Mouse (Mus musculus) heart, embryonic 12.5 days (tissue): ENCODE measurements around the gene Spen. TPM values are rescaled to one million over a fixed set of nuclear protein-coding genes. Genes with fewer than 3 reads are reported as not detected.

Experiments used
- ATAC-seq: fragments of 200-750 bp; cut with Nextera tagmentation; 2 replicates; pipeline ENCODE4 v1.8.0; 2017; ENCODE audit warnings: moderate TSS enrichment, moderate library complexity; ENCODE audit not compliant: insufficient number of reproducible peaks, low FRiP score
- H3K27ac ChIP-seq: fragments of 300-500 bp; sonication (generic); 2 replicates; pipeline ENCODE4 v1.5.1; 2016; ENCODE audit warnings: mild to moderate bottlenecking, moderate library complexity; ENCODE audit not compliant: poor library complexity, severe bottlenecking
- H3K27me3 ChIP-seq: fragments of 300-500 bp; sonication (generic); replicated peaks from 2 replicates; pipeline ENCODE4 v1.6.1; 2016; ENCODE audit warnings: mild to moderate bottlenecking, moderate library complexity
- H3K36me3 ChIP-seq: fragments of 300-500 bp; sonication (generic); 2 replicates; pipeline ENCODE4 v1.6.1; 2016; ENCODE audit warnings: mild to moderate bottlenecking, moderate library complexity
- H3K4me1 ChIP-seq: fragments of 300-500 bp; sonication (generic); replicated peaks from 2 replicates; pipeline ENCODE4 v1.6.1; 2016; ENCODE audit warnings: mild to moderate bottlenecking
- H3K4me2 ChIP-seq: fragments of 300-500 bp; sonication (generic); 2 replicates; pipeline ENCODE4 v1.6.1; 2016; ENCODE audit warnings: mild to moderate bottlenecking, moderate library complexity
- H3K4me3 ChIP-seq: fragments of 300-500 bp; sonication (generic); 2 replicates; pipeline ENCODE4 v1.5.1; 2016; ENCODE audit warnings: mild to moderate bottlenecking
- H3K9ac ChIP-seq: fragments of 300-500 bp; sonication (generic); 2 replicates; pipeline ENCODE4 v1.6.1; 2016; ENCODE audit warnings: mild to moderate bottlenecking, moderate library complexity
- H3K9me3 ChIP-seq: fragments of 300-500 bp; sonication (generic); replicated peaks from 2 replicates; pipeline ENCODE4 v1.6.1; 2016; ENCODE audit warnings: mild to moderate bottlenecking, moderate library complexity
- WGBS: fragments of 180-500 bp; shearing (Covaris S2); methylation state at CpG from one replicate; pipeline ENCODE4 v1.1.7; 2016; 5-methylcytosine and 5-hydroxymethylcytosine counted together
- polyA plus RNA-seq: library from polyadenylated mRNA; unstranded; fragments of >200 nt; fragmentation: Nextera tagmentation; extraction: Ambion mirVana; gene quantifications from 2 replicates; pipeline ENCODE4 v1.2.1, GENCODE M21; 2016

The Spen gene
- polyA plus RNA-seq, 1 experiment from 2014 or later = 9.1 TPM

DNA sequence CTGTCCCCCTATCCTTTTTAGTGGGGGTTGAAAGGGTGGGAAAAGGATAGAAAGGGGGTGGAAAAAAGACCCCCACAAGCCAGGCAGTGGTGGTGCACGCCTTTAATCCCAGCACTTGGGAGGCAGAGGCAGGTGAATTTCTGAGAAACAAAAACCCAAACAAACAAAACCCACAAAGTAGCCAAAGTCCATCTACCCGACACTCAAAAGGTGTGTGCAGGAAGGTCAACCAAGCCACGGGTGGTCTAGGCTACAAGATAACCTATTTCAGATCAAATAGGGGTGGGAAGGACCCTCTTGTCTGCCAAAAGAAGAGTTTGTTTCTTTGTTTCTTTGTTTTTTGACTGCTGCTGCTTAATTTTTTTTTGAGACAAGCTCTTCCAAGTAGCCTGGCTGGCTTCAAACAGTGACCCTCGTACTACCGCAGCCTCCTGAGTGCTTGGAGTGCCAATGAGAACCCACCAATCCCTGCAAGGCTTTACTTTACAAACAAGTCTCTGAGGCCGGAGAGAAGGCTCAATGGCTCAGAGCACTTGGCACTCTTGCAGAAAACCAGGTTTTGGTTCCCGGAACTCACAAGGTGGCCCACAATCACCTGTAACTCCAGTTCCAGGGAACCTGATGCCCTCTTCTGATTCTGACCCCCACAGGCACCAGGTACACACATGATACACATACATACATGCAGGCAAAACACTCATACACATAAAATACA is 11.3 kb downstream of the Spen start:
- Histone ChIP-seq H3K4me2 (no peak overlapping the region), H3K27me3 (no peaks in the 10 kb centered on the region), H3K4me1 (peaks cover 66% of the 10 kb centered on the region), H3K36me3 (peaks cover 6% of the 10 kb centered on the region), H3K4me3 (no peak overlapping the region), H3K9ac (no peak overlapping the region), H3K27ac (no peak overlapping the region), H3K9me3 (0 out of 2 replicates have a peak, but pooled peaks cover 3% of the 10 kb centered on the region)
- ATAC-seq = no peak
- WGBS = 51% methylated on average over 7 of the region's 7 CpGs

DNA sequence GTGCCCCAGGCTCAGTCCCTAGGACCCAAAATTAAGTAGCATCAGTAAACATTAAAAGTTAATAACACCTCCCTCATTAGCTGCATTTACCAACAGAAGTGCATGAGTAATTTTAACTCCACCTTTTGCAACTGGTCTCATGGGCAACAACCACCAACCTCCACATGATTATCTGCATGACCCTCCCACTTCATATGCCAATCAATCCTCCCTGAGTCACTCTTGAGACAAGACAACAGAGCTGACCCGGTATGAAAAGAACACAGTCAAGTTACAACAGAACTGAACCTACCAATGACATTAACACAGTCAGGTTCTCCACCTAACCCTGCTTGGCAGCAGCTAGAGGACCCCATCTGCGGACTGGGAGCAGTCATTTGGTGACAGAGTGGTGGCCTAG is 12.5 kb downstream of the Spen start:
- H3K27me3 ChIP-seq = no peaks in the 10 kb centered on the region
- H3K4me2 ChIP-seq = no peak overlapping the region

DNA sequence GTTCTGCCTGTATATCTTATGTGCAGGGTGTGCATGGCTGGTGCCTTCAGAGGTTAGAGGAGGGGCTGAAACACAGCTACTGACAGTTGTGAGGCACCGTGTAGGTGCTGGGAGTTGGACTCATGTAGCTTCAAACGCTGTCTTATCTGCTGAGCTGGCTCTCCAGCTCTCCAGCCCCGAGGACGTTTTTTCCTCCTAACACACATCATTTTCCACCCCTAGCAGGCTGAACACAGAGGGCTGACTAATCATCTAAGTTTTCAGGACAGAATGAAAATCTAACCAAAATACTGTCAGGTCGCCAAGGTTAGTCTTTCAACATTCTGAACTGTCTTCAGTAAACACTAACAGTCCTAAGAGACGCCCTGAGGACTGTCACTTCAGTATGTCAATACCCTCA is 13.7 kb downstream of the Spen start:
- peak overlapping the region; percentile 21 for H3K4me2 ChIP-seq
- no peaks in the 10 kb centered on the region for H3K9me3 ChIP-seq
- peaks cover 26% of the 10 kb centered on the region for H3K36me3 ChIP-seq
- peaks cover 57% of the 10 kb centered on the region for H3K4me1 ChIP-seq
- no peaks in the 10 kb centered on the region for H3K27me3 ChIP-seq
- H3K27ac ChIP-seq = peak overlapping the region; percentile 66
- ATAC-seq = no peak
- no peak overlapping the region for H3K4me3 ChIP-seq
- 12% methylated on average over 6 of the region's 6 CpGs for WGBS
- no peak overlapping the region; the same call in 1 of the 2 replicates for H3K9ac ChIP-seq

More for the DNA sequence above, 12.5 kb downstream of the Spen start:
- Histone ChIP-seq H3K4me3 (no peak overlapping the region), H3K27ac (no peak overlapping the region), H3K9me3 (0 out of 2 replicates have a peak, but pooled peaks cover 3% of the 10 kb centered on the region), H3K9ac (no peak overlapping the region), H3K4me1 (peaks cover 62% of the 10 kb centered on the region), H3K36me3 (peaks cover 18% of the 10 kb centered on the region)
- 65% methylated on average over 2 of the region's 2 CpGs for WGBS
- ATAC-seq = no peak

DNA sequence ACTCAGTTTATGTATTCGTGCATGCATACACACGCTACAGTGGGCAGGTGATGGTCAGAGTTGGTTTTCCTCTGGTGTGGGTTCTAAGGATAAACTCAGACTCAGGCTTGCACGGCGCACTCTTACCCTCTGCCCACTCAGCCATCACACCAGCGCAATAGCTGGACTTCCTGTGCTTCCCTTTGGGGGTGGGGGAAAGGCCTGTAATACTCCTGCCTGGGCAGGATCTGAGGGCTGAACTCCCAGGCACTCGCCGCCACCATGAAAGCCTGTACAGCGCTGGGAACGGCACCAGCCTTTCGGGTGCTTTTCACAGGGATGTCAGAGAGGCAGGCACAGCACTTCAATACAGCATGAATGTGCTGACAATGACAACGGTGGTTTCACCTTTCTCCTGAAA is 15.3 kb downstream of the Spen start:
- Histone ChIP-seq H3K27ac (peak overlapping the region; percentile 48), H3K27me3 (no peaks in the 10 kb centered on the region), H3K9ac (peak overlapping the region; percentile 63; the same call in 1 of the 2 replicates), H3K36me3 (peaks cover 36% of the 10 kb centered on the region), H3K4me3 (no peak overlapping the region), H3K4me1 (peaks cover 42% of the 10 kb centered on the region), H3K4me2 (peak overlapping the region; percentile 23), H3K9me3 (no peaks in the 10 kb centered on the region)
- WGBS = 63% methylated on average over 11 of the region's 11 CpGs
- no peak for ATAC-seq

DNA sequence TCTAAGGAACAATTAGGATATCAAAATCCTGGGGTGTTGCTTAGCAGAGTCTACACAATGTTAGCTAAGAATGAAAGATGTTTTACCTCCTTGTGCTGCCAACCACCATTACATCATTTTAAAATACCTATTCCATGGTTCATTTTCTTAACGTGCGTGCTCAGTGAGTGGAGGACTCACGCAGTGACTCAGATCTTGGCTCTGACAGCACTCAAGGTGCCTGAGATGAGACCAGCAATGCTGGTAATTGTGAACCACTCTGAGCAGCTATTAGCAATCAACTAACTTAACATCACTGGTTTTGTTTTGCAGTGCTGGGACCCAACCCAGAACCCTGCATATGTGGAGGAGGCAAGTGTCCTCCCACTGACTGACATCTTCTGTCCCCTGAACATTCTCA is 20.0 kb downstream of the Spen start:
- H3K27me3 ChIP-seq = no peaks in the 10 kb centered on the region
- WGBS = 87% methylated on average over 3 of the region's 3 CpGs
- peaks cover 26% of the 10 kb centered on the region for H3K4me1 ChIP-seq
- H3K27ac ChIP-seq = no peak overlapping the region
- H3K9ac ChIP-seq = no peak overlapping the region
- H3K36me3 ChIP-seq = peaks cover 68% of the 10 kb centered on the region
- no peak for ATAC-seq
- H3K4me2 ChIP-seq = no peak overlapping the region
- H3K9me3 ChIP-seq = no peaks in the 10 kb centered on the region
- H3K4me3 ChIP-seq = no peak overlapping the region

DNA sequence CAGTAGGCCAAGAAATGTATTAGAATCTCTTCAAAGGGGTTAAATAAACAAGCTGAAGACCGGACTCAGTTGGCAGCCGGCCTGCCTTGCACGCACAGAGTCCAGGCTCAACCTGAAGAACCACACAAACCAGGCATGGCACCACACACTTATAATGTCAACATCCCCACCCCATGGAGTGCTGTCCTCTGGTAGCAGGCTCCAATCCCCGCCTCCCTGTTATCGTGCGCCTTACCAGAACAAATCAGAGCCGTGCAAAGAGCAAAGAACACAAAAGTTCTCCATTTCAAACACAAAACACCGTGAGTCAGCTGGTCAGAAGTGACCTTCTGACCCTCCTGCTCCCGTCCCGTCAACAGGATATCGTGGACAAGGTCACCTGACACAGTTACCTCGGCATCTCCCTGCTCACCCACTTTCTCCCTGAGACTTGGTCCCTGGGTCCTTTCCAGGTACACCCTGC is 24.2 kb downstream of the Spen start:
- Histone ChIP-seq H3K9me3 (no peaks in the 10 kb centered on the region), H3K27me3 (no peaks in the 10 kb centered on the region), H3K4me1 (peaks cover 30% of the 10 kb centered on the region), H3K27ac (peak overlapping the region; percentile 45), H3K36me3 (peaks cover 45% of the 10 kb centered on the region), H3K4me3 (no peak overlapping the region), H3K9ac (no peak overlapping the region), H3K4me2 (peak overlapping the region; percentile 20; the same call in 1 of the 2 replicates)
- 44% methylated on average over 12 of the region's 12 CpGs for WGBS
- ATAC-seq = no peak

DNA sequence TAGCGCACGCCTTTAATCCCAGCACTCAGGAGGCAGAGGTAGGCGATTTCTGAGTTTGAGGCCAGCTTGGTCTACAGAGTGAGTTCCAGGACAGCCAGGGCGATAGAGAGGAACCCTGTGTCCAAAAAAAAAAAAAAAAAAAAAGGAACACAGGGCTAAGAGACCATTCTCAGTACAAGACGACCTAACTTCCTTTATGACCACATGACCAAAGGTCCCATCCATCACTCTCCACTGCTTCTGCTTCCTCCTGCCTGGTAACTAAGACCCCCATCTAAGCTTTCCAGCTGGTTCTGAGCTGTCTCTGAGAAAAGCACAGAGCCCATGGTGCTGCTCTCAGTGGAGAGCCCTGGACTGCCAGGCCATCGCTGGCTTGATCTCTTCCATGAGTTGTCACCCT is 26.3 kb downstream of the Spen start:
- H3K4me2 ChIP-seq = no peak overlapping the region
- peaks cover 31% of the 10 kb centered on the region for H3K4me1 ChIP-seq
- WGBS = 79% methylated on average over 6 of the region's 6 CpGs
- no peak for ATAC-seq
- no peaks in the 10 kb centered on the region for H3K9me3 ChIP-seq
- H3K4me3 ChIP-seq = no peak overlapping the region
- peak overlapping the region; percentile 27 for H3K9ac ChIP-seq
- H3K27me3 ChIP-seq = no peaks in the 10 kb centered on the region
- peaks cover 28% of the 10 kb centered on the region for H3K36me3 ChIP-seq
- no peak overlapping the region for H3K27ac ChIP-seq

DNA sequence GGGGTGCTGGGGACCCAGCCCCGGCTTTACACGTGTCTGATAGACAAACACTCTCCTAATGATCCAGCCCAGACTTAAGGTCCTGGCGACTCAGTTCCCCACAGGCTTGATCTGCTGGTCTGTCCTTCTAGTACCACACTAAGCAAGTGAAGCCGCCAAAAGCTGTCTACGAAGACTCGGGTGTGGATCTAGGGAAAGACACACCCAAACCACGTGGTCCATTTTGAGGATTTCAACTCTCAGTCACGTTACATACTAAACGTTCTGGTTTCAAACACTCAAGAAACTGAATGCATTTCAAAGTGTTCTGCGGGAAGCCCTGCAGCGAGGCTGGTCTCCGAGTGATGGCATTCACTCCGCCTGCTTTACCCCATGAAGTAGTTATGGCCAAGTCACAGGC is 27.9 kb downstream of the Spen start:
- Histone ChIP-seq H3K4me1 (peaks cover 45% of the 10 kb centered on the region), H3K27me3 (no peaks in the 10 kb centered on the region), H3K27ac (no peak overlapping the region), H3K9ac (no peak overlapping the region), H3K36me3 (peaks cover 11% of the 10 kb centered on the region), H3K4me3 (no peak overlapping the region), H3K4me2 (no peak overlapping the region), H3K9me3 (no peaks in the 10 kb centered on the region)
- no peak for ATAC-seq
- WGBS = 84% methylated on average over 13 of the region's 13 CpGs

DNA sequence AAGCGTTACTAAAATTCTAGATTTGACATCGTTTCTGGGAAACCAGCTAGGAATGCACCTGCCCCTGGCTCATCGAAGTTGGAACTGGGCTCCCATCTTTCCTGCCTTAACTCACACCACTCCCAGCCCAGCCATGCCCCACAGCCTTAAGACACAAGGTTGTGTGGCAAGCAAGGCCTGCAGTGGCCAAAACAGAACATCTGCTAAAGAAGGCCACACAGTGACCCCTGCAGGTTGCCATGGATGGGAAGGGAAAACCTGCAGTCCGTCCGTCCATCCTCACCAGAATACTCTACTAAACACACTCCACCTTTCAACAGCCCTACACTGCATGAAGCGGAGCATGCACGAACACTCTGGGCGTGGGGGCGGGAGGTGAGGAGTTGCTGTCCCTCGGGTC is 31.5 kb downstream of the Spen start:
- Histone ChIP-seq H3K27ac (peak overlapping the region; percentile 85), H3K4me2 (peak overlapping the region; percentile 34), H3K4me3 (no peak overlapping the region), H3K4me1 (peaks cover 27% of the 10 kb centered on the region), H3K27me3 (no peaks in the 10 kb centered on the region), H3K9me3 (no peaks in the 10 kb centered on the region), H3K9ac (peak overlapping the region; percentile 53; the same call in 1 of the 2 replicates), H3K36me3 (no peaks in the 10 kb centered on the region)
- WGBS = 46% methylated on average over 10 of the region's 10 CpGs
- peak; percentile 44; the same call in 1 of the 2 replicates for ATAC-seq

DNA sequence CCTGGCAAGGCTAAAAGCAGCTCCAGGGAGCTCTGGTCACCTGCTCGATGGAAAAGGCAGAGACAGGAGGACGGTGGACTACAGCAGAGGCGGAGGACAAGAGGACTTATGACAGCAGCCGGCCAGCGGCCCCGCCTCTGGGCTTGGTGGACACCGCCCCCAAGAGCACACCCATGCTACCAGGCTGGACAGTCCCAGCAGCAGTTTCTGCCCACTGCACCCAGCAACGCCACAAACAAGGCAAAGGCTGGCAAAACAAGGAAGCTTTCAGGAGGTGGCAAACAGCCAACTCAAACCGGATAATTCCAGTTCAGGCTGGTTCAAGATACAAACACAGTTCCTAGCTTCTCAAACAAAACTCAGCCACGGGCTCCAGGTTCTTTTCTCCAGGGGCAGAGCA is 32.0 kb downstream of the Spen start:
- Histone ChIP-seq H3K27me3 (no peaks in the 10 kb centered on the region), H3K4me2 (peak overlapping the region; percentile 34), H3K36me3 (no peaks in the 10 kb centered on the region), H3K9ac (peak overlapping the region; percentile 53; the same call in 1 of the 2 replicates), H3K27ac (peak overlapping the region; percentile 85), H3K4me3 (no peak overlapping the region), H3K4me1 (peaks cover 33% of the 10 kb centered on the region), H3K9me3 (no peaks in the 10 kb centered on the region)
- peak; percentile 78 for ATAC-seq
- WGBS = 39% methylated on average over 10 of the region's 10 CpGs

DNA sequence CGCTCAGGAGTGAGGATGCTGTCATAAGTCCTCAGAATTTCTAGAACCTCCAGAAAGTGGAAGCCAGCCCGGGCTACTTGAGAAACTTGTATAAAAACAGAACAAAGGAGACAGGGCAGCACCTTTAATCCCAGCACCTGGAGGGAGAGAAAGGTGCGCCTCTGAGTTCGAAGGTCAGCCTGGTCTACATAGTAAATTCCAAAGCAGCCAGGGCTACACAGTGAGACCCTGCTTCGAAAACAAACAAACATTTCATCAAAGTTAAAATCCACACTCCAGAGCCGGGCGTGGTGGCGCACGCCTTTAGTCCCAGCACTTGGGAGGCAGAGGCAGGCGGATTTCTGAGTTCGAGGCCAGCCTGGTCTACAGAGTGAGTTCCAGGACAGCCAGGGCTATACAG is 32.6 kb downstream of the Spen start:
- Histone ChIP-seq H3K4me3 (no peak overlapping the region), H3K27me3 (no peaks in the 10 kb centered on the region), H3K9me3 (no peaks in the 10 kb centered on the region), H3K4me1 (peaks cover 38% of the 10 kb centered on the region), H3K27ac (peak overlapping the region; percentile 85; the same call in 1 of the 2 replicates), H3K9ac (no peak overlapping the region), H3K4me2 (no peak overlapping the region), H3K36me3 (no peaks in the 10 kb centered on the region)
- 95% methylated on average over 11 of the region's 11 CpGs for WGBS
- ATAC-seq = no peak
